ENCODE assay signal across 8 mouse cellular contexts in the genomic region with DNA sequence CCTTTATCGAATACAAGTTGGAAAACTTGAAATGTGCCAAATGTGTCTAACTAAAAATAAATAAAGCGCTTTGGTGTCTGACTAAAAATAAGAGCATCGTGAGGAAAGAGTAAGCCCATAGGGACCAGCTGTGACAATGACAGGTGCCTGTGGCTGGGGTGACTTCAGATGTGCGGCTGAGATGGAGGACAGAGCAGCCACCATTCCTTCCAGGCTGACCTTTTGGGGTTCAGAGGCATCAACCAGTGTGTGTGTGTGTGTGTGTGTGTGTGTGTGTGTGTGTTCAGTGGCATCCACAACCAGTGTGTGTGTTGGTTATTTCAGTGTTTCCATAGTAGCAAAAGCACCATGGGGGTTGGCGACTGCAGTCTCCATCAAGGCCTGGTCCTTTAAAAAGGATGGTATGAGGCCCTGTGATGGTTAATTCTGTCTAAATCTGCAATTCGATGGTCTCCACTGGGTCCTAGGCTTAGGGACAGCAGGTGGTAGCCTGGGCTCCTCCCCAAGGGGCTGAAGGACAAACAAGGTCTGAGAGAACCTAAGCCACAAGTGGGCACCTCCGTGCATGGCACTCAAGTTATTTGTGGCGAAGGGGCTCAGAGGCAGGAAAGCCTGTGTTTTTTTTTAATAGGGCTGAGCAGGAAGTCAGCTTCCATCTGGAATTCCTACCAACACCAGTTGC. TPM values are rescaled to one million over a fixed set of nuclear protein-coding genes. Genes with fewer than 3 reads are reported as not detected.
DNase-seq lines count a peak whose midpoint lies in the region; ATAC-seq and TF ChIP-seq lines count a peak whose summit lies in the region.

No protein-coding gene starts in this region.

- no peaks in the 10 kb centered on the region for H3K27me3 ChIP-seq in lung, embryonic 16.5 days (ENCODE audit: control insufficient read depth, insufficient read depth, low read depth, low read length)
- peaks cover 46% of the 10 kb centered on the region for H3K27me3 ChIP-seq in forebrain, embryonic 10.5 days (ENCODE audit: poor library complexity, severe bottlenecking)
- H3K27me3 ChIP-seq in intestine, postnatal 0 days (replicated peaks; ENCODE audit: control insufficient read depth, insufficient read depth, low read length), result peaks cover 11% of the 10 kb centered on the region; the same call in 1 of the 2 replicates
- H3K27me3 ChIP-seq in neural tube, embryonic 15.5 days (replicated peaks), result peaks cover 10% of the 10 kb centered on the region; the same call in 1 of the 2 replicates

- H3K9ac ChIP-seq in lung, embryonic 16.5 days (ENCODE audit: low read length), result peak overlapping the region; percentile 6
- 0 out of 2 replicates have a peak overlapping the region, but pooled peaks have one; percentile 17 for H3K9ac ChIP-seq in intestine, postnatal 0 days (ENCODE audit: low read depth, low read length)
- H3K9ac ChIP-seq in neural tube, embryonic 15.5 days (replicated peaks), result no peak overlapping the region

- peaks cover 18% of the 10 kb centered on the region for H3K4me1 ChIP-seq in lung, embryonic 16.5 days (replicated peaks; ENCODE audit: control insufficient read depth, insufficient read depth, low read length)
- H3K4me1 ChIP-seq in forebrain, embryonic 10.5 days, result peaks cover 30% of the 10 kb centered on the region
- H3K4me1 ChIP-seq in intestine, postnatal 0 days (replicated peaks; ENCODE audit: control insufficient read depth, insufficient read depth, low read length), result peaks cover 5% of the 10 kb centered on the region; the same call in 1 of the 2 replicates
- H3K4me1 ChIP-seq in neural tube, embryonic 15.5 days, result peaks cover 16% of the 10 kb centered on the region

- TF ChIP-seq CTCF in intestine, postnatal 0 days (IDR thresholded peaks at IDR 0.05; ENCODE audit: low read depth), result no peak

- H3K36me3 ChIP-seq in lung, embryonic 16.5 days (ENCODE audit: control insufficient read depth, insufficient read depth, low read length), result no peaks in the 10 kb centered on the region
- H3K36me3 ChIP-seq in forebrain, embryonic 10.5 days (replicated peaks), result no peaks in the 10 kb centered on the region
- H3K36me3 ChIP-seq in intestine, postnatal 0 days (ENCODE audit: control insufficient read depth, insufficient read depth), result no peaks in the 10 kb centered on the region
- no peaks in the 10 kb centered on the region for H3K36me3 ChIP-seq in neural tube, embryonic 15.5 days

- no peak for ATAC-seq in lung, embryonic 16.5 days (ENCODE audit: low read depth)
- no peak for ATAC-seq in intestine, postnatal 0 days
- no peak for ATAC-seq in neural tube, embryonic 15.5 days (ENCODE audit: low FRiP score)

- 44% methylated on average over 8 of the region's 8 CpGs for WGBS in lung, embryonic 16.5 days
- 57% methylated on average over 8 of the region's 8 CpGs for WGBS in forebrain, embryonic 10.5 days
- 70% methylated on average over 8 of the region's 8 CpGs for WGBS in intestine, postnatal 0 days
- WGBS in neural tube, embryonic 15.5 days, result 62% methylated on average over 8 of the region's 8 CpGs

- H3K9me3 ChIP-seq in lung, embryonic 16.5 days (ENCODE audit: control insufficient read depth, low read length), result 0 out of 2 replicates have a peak, but pooled peaks cover 3% of the 10 kb centered on the region
- H3K9me3 ChIP-seq in forebrain, embryonic 10.5 days, result no peaks in the 10 kb centered on the region
- no peaks in the 10 kb centered on the region for H3K9me3 ChIP-seq in intestine, postnatal 0 days (ENCODE audit: control insufficient read depth)
- H3K9me3 ChIP-seq in neural tube, embryonic 15.5 days (replicated peaks), result no peaks in the 10 kb centered on the region

- no peak for DNase-seq in lung, adult 18-20 months
- DNase-seq in forebrain, embryonic 10.5 days (ENCODE audit: extremely low spot score, low spot score), result no peak
- DNase-seq in gastrocnemius, postnatal 36 days, result no peak
- no peak for DNase-seq in cerebellum, adult 9-10 months
- DNase-seq in right cerebral cortex, postnatal 10 days (ENCODE audit: low spot score in 2 of 2), result no peak

- intact Hi-C loops in gastrocnemius, postnatal 36 days (cut with DNase I), result loop anchor here (5.0 kb wide), 1 partner anchor 41 kb away; no protein-coding TSS in a partner anchor

- peak overlapping the region; percentile 55 for H3K4me2 ChIP-seq in lung, embryonic 16.5 days (ENCODE audit: low read depth, low read length)
- peak overlapping the region; percentile 63 for H3K4me2 ChIP-seq in intestine, postnatal 0 days (replicated peaks; ENCODE audit: low read depth)
- peak overlapping the region; percentile 69 for H3K4me2 ChIP-seq in neural tube, embryonic 15.5 days

- no peak overlapping the region for H3K27ac ChIP-seq in lung, embryonic 16.5 days (ENCODE audit: low read length)
- H3K27ac ChIP-seq in forebrain, embryonic 10.5 days, result 0 out of 2 replicates have a peak overlapping the region, but pooled peaks have one; percentile 8
- no peak overlapping the region for H3K27ac ChIP-seq in intestine, postnatal 0 days (ENCODE audit: low read depth, low read length)
- H3K27ac ChIP-seq in neural tube, embryonic 15.5 days (replicated peaks), result no peak overlapping the region

- H3K4me3 ChIP-seq in lung, embryonic 16.5 days (ENCODE audit: low read length), result peak overlapping the region; percentile 38
- peak overlapping the region; percentile 48 for H3K4me3 ChIP-seq in forebrain, embryonic 10.5 days
- H3K4me3 ChIP-seq in intestine, postnatal 0 days (ENCODE audit: low read depth, low read length), result peak overlapping the region; percentile 23; the same call in 1 of the 2 replicates
- H3K4me3 ChIP-seq in neural tube, embryonic 15.5 days (replicated peaks), result peak overlapping the region; percentile 34

RNA-seq across cellular contexts. Expression of a gene that starts 0.5 kb away (rescaled TPM):
- polyA plus RNA-seq in lung, embryonic 16.5 days (2015; fragmentation: Nextera tagmentation; extraction: Ambion mirVana), result not detected in 2 replicates
- 0.16 TPM in 1 of 2 replicates, not detected in the other for polyA plus RNA-seq in forebrain, embryonic 10.5 days (2016; fragmentation: Nextera tagmentation; extraction: Ambion mirVana)
- polyA plus RNA-seq in intestine, postnatal 0 days (2015; fragmentation: Nextera tagmentation; extraction: Ambion mirVana), result not detected in 2 replicates
- polyA plus RNA-seq in neural tube, embryonic 15.5 days (2015; fragmentation: Nextera tagmentation; extraction: Ambion mirVana), result 0.66 TPM in 1 of 2 replicates, not detected in the other
- total RNA-seq in gastrocnemius, postnatal 36 days (2021), result 1 to 10 TPM; 4.6 to 5.4 TPM

RNA-seq across cellular contexts. Expression of a gene that starts 10.2 kb away (rescaled TPM):
- polyA plus RNA-seq in lung, embryonic 16.5 days (2015; fragmentation: Nextera tagmentation; extraction: Ambion mirVana), result 1.8 and 4.6 TPM in 2 replicates
- polyA plus RNA-seq in forebrain, embryonic 10.5 days (2016; fragmentation: Nextera tagmentation; extraction: Ambion mirVana), result 0.12 and 0.38 TPM in 2 replicates
- 0.18 and 0.35 TPM in 2 replicates for polyA plus RNA-seq in intestine, postnatal 0 days (2015; fragmentation: Nextera tagmentation; extraction: Ambion mirVana)
- polyA plus RNA-seq in neural tube, embryonic 15.5 days (2015; fragmentation: Nextera tagmentation; extraction: Ambion mirVana), result 0.14 and 14.9 TPM in 2 replicates
- total RNA-seq in gastrocnemius, postnatal 36 days (2021), result under 1 TPM; 0.10 to 0.48 TPM
